Mouse (Mus musculus) heart, adult 8-10 months (tissue): ENCODE data around the gene Mknk1. TPM values are rescaled to one million over a fixed set of nuclear protein-coding genes. Genes with fewer than 3 reads are reported as not detected.

Source experiments
- DNase-seq: peaks from one replicate; pipeline ENCODE4 v3.0.0; 2022; ENCODE audit warnings: low spot score
- total RNA-seq, 4 experiments: library from RNA; stranded (reverse); gene quantifications; 2 replicates each; pipeline ENCODE4 v1.2.4; 2022

Gene Mknk1
- 10 to 100 TPM; 22.2 to 27.6 (median 25.6) TPM for total RNA-seq

DNA sequence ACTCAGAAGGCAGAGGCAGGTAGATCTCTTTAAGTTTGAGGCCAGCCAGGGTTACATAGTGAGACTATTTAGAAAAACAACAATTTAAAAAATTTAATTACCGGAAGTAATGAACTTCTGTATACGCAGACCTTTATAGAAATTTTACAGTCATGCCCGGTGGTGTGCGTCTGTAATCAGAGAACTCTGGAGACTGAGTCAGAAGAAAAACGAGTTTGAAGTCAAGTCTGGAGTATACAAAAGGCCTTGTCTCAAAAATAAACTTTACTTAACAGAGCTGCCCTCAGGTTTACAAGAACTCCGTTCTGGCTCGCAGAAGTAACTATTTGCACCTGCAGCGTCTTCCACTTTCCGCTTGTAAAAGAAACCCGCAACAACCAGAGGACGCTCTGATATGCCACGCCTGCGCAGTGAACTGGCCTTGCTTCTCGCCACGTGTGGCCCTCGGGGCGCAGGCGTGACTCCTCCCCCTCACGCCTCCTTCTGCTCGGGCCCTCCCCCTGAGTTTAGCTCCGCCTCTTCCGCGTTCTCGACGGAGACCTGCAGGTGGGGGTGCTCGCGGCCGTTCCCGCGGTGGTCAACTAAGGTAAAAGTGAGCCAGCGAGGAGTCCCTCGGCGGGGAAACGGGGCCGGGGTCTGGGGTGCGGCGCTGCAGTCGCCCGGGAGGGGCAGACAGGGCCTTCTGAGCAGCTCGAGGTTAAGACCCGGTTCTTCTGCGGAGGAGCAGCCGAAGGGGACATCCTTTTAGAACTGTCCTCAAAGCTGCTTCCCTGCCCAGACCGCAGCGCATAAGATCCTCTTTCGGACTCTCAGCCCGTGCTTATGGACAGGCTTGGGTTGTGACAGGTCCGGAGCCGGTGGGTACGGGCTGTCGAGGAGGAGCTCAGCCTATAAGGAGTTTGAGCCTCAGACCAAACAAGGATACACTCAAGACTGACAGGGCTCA lies at the start of gene Mknk1:
Mknk1 (plus strand) TSS at position 503 of the 946 bp plus-strand sequence.
- DNase-seq = peak; percentile 90

DNA sequence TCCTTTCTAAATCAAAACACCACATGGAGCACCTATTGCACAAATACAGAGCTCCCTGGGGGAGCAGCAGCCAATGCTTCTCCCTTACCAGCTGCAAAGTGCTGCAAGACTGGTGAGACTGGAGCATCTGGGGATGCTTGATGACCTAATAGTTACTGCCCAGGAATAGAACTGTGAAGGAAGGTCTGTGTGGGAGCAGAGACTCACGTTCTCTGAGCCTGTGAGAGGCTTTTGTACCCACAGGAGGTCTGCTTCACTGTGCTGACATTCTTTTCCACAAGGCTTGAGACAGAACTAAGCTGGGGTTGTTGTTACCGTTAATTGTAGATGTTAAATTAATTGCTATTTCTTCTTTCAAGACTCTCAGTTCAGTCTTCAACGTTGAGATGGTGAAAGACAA lies 48.1 kb upstream of the Mknk1 start:
- no peak for DNase-seq

DNA sequence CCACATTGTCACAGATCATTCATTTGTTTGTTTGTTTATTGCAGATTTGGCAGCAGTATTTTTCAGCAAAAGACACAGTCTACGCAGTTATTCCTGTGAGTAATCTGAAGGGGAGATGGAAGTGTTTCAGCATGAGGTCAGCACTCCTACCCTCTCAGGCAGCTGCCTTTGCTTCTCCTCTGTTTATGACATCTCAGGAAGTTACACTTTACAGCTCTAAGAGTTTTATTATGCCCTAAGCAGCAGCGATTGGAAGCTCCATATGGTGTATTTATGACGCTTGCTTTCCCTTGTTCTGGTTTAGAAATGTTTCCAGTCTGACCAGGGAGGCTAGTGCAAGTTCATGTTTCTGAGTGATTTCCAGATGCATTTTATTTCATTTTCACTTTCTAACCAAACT lies 43.6 kb upstream of the Mknk1 start:
- no peak for DNase-seq

DNA sequence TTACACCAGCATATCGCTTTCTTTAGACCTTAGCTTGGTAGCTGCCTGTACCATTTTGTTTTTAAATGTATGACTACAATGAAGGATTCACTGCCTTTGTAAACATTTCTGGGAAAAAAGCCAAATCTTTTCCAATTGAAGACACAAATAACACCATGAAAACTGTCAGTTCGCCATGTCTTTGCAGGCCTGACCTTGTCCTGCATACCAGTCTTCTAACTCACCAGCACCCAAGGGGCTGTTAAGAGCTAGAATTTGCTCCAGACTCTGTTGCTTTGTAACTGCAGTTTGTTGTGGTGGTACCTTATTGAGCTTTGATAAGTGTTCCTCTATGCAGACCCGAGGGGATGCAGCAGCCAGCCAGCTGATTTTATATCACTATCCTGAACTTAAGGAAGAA lies 39.0 kb upstream of the Mknk1 start:
- DNase-seq = no peak

DNA sequence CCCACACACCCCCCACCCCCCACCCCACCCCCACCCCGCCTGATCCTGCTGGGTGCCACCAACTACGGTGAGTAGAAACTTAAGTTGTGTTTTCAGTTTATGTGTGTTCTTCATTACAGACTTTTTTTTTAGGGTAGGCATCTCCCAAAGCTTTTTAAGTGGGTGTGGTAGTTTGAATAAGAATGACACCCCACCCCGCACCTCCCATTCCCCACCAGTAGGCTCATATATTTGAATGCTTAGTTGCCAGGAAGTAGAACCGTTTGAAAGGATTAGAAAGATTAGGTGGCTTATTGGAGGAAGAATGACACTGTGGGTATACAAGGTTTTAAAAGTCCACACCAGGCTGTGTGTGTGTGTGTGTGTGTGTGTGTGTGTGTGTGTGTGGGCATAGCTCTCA lies 26.7 kb upstream of the Mknk1 start:
- no peak for DNase-seq

DNA sequence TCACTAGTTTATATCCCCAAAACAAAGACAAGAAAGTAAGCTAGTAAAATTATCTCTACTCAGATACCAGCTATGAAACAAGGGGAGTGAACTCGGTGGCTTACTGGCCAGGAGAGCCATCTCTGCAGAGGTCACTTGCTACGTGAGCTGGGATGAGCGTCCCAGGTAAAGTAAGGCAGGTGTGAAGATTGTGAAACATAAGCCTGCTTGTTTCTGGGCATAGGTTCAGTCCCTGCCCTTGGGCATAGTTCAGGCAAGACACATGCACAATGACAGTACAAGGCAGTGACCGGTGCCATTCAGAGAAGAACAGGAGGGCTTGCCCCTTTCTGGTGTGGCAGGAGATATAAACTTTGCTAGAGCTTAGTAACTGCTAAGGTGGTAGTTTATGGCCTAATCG lies 23.4 kb upstream of the Mknk1 start:
- DNase-seq = no peak

DNA sequence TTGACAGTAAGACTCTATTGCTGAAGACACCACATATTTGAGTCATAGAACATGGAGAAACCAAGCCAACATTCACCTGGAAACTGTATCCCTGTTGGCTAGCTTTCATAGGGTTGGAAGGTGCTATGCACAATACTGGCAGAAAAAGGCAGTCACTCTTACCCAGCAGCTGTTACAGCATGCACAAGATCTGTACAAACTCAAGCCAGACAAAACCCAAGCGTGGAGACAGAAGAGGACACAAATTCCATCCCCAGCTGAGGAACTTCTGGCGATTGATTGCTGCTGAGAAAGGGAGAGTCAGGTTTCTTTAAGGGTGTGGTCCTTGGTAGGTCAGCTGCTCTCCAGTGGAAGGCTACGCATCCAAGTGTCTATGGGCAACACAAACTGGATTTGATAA lies 18.8 kb upstream of the Mknk1 start:
- DNase-seq = no peak

DNA sequence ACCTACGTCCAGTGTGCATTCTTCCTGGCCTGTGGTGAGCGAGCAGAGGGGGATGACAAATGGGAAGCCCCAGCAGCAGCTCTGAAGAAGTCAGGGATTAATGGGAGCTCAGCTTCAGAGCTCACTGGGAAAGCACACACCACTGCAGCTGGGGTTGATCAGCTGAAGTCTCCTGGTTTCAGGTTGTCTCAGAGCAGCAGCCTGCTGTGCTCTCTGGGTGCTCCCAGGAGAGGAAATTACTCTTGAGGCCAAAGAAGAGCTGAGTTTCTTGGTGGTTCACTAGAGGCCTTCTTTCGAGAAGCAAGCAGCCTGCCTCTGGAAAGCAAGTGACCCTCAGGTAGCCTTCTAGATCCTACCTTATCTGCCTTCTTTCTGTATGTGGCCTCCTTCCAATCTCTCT lies 18.1 kb upstream of the Mknk1 start:
- DNase-seq = no peak

DNA sequence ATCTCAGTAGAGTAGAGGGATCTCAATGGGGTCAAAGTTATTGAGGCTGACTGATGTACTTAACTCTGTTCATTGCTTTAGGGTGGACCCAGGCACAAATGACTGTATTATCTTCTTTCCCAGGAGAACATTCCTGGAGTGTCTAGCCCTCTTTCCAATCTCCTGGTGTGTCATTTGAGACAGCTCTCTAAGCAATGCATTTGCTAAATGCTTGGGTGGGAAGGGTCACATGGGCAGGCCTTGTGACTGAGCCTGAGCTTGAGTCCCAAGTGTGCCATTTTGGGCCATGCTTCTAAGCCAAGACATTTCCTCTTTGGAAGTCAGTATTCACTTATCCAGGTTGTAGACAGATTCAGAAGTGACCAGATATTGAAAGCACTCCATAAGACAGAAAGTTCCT lies 17.6 kb upstream of the Mknk1 start:
- no peak for DNase-seq

DNA sequence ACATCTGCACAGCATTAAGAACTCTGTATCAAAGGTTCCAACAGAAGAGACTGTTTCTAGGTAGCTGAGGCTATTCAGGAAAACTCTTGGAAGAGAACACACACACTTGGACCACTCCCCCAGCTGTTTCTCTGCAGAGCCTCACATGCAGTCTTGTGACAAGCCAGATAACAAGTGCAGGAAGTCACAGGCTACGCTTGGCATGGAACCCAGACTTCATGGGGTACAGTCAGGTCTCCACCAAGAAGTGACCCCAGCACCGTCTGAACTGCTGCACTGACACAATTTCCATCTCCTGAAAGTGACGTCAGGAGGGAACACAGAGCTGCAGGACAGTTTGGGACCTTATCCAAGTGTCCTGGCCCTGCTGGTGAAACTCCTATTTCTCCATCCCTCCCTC lies 17.1 kb upstream of the Mknk1 start:
- peak; percentile 46 for DNase-seq

DNA sequence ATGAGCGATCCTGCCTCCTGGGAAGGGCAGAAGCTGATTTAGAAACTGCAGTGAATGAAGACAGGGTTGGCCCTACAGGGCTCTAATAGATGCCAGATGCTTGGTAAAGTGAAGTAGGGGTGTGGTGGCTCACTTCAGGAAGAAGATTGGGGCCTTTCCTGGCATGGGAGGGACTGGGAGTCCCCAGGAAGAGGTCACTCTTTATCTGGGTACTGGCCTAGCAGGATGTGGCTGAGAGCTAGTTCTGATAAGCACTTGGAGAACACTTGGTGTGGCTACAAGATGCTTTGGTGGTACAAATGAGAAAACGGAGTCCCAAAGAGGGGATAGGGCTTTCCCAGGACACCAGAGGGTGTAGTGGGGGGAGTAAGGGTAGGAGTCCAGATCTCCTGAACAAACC lies 14.8 kb upstream of the Mknk1 start:
- DNase-seq = no peak

DNA sequence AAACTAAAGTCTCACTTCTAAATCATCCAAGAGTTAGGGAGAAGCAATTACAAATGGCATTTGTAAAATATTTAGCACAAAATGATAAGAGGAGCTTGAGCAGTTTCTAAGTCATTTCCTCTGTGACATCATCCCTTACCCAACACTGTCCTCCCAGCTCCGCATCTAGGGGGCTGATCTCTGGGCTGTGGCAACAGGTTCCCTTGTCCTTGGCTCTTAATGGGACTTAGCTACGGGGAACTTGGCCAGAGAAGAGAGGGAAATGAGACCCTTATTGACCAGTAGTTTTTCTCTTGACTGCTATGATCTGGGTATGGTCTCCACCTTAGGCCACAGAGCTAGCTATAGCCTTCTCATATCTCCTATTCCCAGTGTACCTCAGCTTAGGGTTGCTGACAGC lies 13.7 kb upstream of the Mknk1 start:
- no peak for DNase-seq

DNA sequence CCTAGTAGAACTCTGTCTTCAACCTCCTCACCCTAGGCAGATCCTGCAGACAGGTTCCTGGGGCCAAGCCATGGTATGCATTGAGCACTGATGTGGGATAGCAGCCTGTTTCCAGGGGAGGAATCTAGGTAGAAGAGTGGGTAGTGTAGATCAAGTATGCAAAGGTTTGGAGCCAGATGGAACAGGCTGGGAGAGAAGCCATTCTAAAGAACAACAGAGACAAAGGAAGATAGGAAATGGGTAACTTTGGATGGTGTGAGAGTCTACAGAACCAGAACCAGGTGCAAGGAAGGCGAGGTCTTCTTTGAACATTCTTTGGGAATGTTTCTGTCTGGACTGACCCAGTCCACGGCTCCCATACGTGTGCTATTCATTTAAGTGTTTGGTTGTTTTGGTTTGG lies 11.9 kb upstream of the Mknk1 start:
- DNase-seq = no peak

DNA sequence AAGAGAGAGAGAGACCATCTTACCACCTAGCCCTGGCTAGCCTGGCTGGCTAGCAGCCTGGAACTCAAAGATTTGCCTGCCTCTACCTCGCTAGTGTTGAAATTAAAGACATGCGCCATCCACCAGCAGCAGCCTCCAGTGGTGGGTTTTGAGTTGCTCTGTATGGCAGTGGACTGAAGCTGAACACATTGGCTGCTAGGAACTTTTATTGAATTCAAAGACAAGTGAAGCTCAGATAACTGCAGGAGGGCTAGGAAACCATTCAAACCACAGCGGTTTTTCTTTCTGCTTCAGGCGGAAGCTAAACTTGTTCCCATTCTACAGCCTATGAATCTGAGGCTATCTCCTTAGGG lies 11.5 kb upstream of the Mknk1 start:
- DNase-seq = no peak

DNA sequence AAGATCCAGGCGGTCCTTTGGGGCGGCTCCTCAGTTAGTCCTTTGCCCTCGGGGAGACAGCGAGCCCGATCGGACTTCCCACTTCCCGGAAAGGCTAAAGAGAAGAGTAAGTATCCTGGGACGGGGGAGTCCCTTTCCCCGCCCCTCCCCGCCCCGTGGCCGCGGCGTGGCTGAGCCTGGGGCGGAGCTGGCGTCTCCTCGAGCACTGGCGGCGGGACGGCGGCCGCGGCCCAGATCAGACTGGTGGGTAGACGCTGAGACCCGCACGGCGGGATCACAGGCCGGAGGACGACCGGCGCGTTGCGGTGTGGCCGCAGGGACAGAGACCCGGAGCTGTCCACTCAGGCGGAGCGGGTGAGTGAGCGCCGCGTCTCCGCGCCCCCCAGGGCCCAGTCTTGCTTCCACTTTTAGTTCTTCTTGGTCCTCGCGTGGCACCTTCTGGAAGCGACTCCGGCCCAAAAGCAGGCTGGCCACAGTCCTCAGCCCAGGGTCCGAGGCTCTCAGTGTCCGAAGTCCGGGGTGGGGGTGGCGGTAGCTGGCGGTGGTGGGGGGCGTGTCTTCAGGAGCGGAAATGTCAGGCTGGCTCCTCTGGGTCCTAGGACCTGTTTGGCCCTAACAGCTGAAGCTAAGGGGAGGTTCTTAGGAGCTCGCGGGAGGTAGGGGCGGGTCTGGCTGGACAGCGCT lies 11.0 kb upstream of the Mknk1 start, which contains the start of gene Mob3c:
Mob3c (plus strand) TSS at position 205 of the 684 bp plus-strand sequence.
- DNase-seq = peak; percentile 84

DNA sequence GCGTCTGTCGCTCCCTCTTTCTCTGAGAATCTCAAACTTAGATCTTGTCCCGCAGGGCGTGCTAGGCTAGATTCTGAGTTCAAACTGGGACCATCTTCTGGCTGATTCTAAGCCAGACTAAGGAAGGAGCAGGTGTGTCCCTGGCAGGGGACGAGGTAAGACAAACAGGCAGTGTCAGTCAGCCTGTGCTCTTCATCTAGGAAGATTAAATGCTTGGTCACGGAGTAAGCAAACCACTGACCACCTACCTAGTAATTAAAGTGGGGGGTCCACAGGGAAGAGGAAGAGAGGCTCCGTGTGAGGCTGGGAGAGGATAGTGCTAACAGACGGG lies 10.5 kb upstream of the Mknk1 start:
- no peak for DNase-seq

DNA sequence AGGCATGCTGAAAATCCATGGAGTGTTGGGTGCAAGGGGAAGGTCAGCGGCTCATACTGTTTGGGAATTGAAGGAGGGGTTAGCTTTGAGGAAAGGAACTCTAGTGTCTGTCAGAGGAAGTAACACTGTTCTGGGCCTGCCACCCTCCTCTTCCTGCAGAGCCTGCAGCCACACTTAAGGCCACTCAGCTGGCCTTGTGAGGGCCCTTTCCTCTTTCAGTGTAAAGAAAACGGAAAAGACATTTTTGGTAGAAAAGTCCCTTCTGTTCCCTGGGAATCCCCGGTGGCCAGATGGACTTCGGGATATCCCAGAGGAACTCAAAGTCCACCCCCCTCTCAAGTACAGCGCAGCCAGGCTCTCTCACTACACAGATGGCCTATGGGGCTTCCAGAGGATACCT lies 8.5 kb upstream of the Mknk1 start:
- DNase-seq = peak; percentile 44

DNA sequence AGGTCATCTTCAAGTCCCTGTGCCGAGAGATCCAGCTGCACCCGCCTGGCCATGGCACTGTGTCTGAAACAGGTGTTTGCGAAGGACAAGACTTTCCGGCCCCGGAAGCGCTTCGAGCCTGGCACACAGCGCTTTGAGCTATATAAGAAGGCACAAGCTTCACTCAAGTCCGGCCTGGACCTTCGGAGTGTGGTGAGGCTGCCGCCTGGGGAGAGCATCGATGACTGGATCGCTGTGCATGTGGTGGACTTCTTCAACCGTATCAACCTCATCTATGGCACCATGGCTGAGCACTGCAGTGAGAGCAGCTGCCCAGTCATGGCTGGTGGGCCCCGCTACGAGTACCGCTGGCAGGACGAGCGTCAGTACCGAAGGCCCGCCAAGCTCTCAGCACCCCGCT lies 7.8 kb upstream of the Mknk1 start:
- DNase-seq = no peak

DNA sequence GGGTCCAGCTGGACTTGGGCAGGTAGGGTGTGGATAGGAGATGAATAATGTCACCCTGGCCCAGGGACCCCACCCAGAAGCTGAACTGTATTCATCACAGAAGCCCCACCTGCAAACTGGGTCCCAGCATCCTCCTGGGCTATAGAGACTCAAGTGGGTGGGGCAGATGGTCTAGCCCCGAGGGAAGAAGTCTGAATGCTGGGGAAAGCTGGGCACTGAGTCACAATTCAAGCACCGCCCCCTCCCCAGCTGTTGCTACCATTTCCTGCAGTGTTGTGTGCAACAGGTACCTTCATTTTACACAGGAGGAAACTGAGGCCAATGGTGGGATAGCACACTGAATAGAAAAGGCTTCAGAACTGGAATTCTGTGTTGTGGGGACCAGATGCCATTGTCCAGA lies 7.0 kb upstream of the Mknk1 start:
- no peak for DNase-seq

DNA sequence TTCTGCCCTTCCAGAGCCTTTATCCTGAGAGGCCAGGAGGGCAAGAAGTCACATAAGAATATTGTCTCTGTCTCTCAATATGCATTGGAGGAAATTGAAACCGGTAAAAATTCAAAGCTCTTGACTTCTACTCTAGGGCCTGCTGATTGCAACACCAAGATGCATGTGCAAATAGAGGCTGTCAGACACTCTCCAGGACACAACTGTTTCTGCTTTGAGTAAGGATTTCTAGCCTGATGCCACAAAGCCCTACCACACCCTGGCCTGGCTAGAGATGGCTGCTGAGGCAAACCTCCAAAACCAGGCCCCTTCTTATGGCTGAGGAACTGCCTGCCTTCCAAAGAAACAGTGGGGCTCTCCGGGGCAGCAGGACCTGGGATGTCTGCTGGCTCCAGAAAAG lies 3.4 kb upstream of the Mknk1 start:
- DNase-seq = no peak

DNA sequence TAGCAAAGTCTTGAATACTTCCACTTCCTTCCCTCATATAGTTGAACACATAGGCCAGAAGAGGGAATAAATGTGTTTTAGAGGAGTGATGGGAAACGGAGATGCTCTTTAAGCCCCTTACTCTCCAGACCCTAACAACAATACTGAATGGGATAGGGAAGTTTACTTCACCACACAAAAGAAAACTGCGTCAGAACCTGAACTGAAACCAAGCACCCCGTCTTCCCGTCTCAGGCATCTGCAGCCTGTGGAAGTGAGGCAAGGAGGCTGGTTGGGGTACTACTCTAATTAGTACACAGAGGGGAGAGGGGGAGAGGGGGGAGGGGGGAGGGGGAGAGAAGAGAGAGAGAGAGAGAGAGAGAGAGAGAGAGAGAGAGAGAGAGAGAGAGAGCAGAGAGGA lies 802 bp upstream of the Mknk1 start:
- no peak for DNase-seq

DNA sequence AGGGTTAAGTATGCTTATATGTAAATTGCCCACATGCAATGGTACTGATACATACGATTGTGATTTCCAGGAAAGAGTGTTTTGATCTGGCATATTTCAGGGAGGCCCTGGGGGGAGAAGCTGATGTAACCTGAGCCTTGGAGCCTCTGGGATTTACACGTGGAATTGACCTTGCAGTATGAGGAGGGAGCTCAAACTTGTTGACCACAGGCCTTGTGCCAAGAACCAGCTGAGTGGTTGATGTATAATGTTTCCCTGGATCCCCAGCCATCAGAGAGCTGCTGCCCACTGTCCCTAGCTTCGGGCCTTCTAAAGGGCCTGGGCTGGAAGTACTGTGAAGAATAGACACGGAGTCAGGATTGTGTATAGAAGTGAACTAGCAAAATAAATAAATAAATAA lies 958 bp downstream of the Mknk1 start:
- DNase-seq = no peak

DNA sequence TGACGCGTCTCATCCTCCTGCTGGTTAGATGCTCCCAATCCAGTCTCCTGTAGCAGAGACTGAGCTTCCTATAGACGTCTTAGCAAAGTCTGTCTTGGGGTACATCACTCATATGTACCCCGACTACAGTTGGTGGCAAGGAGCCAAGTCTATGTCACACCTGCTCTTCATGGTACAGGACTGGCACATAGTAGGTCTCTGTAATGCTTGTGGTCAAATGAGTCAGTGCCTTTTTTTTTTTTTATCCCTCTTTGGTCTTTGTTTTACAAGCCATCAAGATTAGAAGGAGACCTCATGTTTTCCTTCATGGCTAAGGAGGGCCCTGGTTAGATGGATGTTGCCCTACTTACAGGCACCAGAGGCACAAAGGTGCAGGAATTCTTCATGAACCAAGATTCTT lies 1.8 kb downstream of the Mknk1 start:
- DNase-seq = no peak
